8 mouse cellular contexts compared by ENCODE assay signal in the genomic region with DNA sequence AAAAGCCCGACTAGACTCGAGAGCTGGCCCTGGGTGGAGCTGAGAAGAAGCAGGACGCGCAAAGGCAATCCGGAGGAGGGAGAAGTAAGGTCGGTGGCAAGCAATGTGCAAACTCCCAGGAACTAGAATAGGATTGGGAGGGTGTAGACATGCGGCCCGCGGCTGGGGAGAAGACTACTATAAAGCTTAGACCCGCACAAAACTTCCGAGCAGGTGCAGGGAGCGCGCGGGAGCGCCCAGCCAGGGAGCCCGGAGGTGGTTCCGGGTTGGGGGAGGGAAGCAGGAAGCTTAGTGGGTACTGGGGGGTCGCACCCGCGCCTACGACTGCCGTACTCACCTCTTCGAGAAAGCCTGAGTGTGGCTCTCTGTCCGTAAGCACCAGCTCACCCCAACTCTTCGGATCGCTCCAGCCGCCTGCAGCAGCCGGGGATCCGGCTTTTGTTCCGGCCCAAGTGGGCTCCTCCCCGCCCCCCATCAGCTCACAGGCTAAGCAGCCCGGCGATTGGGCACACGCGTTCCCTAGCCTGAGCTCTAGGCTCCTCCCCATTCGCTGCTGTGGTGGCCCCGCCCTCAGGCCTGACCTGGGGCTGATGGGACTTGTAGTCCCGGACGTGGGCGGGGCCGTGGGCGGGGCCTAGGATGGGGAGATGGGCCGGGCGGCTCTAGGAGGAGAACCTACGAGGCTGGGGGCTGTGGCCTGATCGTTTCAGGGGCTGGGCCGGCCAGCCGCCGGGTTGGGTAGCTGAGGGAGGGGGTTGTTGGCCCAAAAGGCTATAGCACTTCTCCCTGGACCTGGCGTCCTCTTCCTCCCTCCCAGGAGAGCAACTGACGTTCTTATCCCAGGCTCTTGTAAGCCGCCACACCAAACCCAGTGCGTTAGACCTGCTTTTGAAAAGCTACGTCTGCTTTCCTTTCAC. TPM values are rescaled to one million over a fixed set of nuclear protein-coding genes. Genes with fewer than 3 reads are reported as not detected.
DNase-seq lines count a peak whose midpoint lies in the region; ATAC-seq lines count a peak whose summit lies in the region.

A gene (minus strand): TSS at position 543 of the 917 bp plus-strand sequence.

- no peaks in the 10 kb centered on the region for H3K27me3 ChIP-seq in hindbrain, embryonic 12.5 days

- no peaks in the 10 kb centered on the region for H3K9me3 ChIP-seq in hindbrain, embryonic 12.5 days (replicated peaks)

- under 1% methylated on average over 54 of the region's 54 CpGs for WGBS in hindbrain, embryonic 12.5 days

- H3K4me1 ChIP-seq in hindbrain, embryonic 12.5 days = peaks cover 31% of the 10 kb centered on the region

- peak within 1 kb of the TSS; percentile 64 for H3K4me3 ChIP-seq in hindbrain, embryonic 12.5 days

- H3K27ac ChIP-seq in hindbrain, embryonic 12.5 days = peak within 1 kb of the TSS; percentile 88

- peak; percentile 100 for DNase-seq in NIH3T3 (ENCODE audit: low read depth)
- peak; percentile 100 for DNase-seq in cerebellum, postnatal 10 days
- DNase-seq in frontal cortex, postnatal 10 days (ENCODE audit: low spot score in 2 of 2) = peak; percentile 99
- DNase-seq in layer of hippocampus, postnatal 14 days (ENCODE audit: low spot score in 2 of 2) = peak; percentile 94 to 99
- peak; percentile 99 for DNase-seq in lung, postnatal 14 days
- peak; percentile 96 for DNase-seq in retina, adult 2 months (ENCODE audit: low read depth, low spot score)
- peak; percentile 99 for DNase-seq in thymus, postnatal 36 days

- H3K4me2 ChIP-seq in hindbrain, embryonic 12.5 days (replicated peaks) = peak within 1 kb of the TSS; percentile 82

- peaks cover 10% of the 10 kb centered on the region for H3K36me3 ChIP-seq in hindbrain, embryonic 12.5 days

- H3K9ac ChIP-seq in hindbrain, embryonic 12.5 days = peak within 1 kb of the TSS; percentile 84

- ATAC-seq in hindbrain, embryonic 12.5 days (ENCODE audit: low FRiP score) = peak; percentile 96

RNA-seq across cellular contexts. Expression of the gene that starts here (rescaled TPM):
- 348 and 359 TPM in 2 replicates for polyA plus RNA-seq in hindbrain, embryonic 12.5 days (2016; fragmentation: Nextera tagmentation; extraction: Ambion mirVana)
- total RNA-seq in layer of hippocampus, postnatal 14 days (2021) = 100 to 1,000 TPM; 110 to 119 TPM

Comparison
In these comparisons a context has a peak if more than half of its experiments do, and no peak if none do; other contexts are left out.
1. Peak in every context shown above with its lines: DNase-seq, ATAC-seq, H3K4me3 ChIP-seq and H3K27ac ChIP-seq.